Mouse (Mus musculus) CD4-positive, CD25-positive, alpha-beta regulatory T cell, adult 2 months (primary cell): ENCODE results near the gene Ccnyl1.
A peak's percentile ranks its signal among the peaks of the same experiment; 100 is the strongest.

Experiments used
- DNase-seq: peaks from one replicate; pipeline ENCODE4 v3.0.0-alpha.2; 2012; ENCODE audit warnings: low read depth, low spot score

The Ccnyl1 gene

DNA sequence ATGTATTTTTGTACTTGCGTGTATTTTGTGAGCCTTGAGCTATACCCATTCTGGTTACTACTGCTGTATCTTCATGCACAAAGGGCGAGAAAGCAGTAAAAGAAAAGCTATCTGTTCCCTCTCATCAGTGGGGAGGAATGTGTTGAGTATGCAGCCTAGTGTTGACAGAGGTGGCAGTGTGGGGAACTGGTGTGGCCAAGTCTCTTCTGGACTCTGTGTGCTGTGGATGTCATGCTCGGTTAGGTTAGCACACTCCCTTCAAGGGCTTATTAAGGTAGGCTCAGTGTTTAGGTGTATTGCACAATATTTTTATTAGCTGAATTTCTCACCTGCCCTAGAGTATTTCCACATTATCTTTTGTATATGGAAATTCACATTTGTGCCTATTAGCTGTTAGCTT lies 11.5 kb downstream of the Ccnyl1 start:
- no peak for DNase-seq

DNA sequence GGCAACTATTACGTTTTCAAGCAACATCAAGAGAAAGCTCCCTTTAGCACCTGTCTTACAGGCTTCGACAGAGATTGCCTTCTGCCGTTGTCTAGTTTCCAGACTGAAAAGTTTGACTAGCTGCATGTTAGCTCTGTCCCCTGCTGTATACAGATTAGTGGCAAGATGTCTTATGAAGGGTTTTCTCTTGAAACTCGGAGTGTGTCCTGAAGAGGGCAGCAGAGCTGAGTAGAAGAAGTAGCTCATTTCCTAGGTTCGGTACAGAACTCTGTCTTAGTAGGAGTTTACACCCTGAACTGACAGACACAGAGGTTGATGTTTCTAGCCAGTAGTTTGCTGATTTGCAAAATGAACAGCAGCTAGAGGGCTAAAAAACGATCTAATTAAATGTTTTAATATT lies 15.0 kb downstream of the Ccnyl1 start:
- peak; percentile 82 for DNase-seq

DNA sequence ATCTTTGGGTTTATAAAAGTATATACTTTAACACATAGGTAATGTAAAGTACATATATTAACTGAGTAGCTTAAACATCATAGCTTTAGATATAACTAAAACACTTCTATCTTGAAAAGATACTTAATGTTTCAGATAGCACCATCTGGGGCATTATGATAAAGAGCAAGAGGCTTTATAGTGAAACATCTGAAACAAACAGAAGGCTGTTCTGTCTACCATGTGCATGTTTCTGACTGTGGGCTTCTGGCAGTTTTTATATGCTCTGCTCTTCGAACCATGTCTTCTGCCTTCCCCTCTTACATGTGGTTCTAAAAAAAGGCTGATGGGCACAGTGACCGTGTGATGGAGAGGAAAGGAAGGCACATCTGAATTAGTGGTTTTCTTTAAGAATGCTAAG lies 16.4 kb downstream of the Ccnyl1 start:
- no peak for DNase-seq

DNA sequence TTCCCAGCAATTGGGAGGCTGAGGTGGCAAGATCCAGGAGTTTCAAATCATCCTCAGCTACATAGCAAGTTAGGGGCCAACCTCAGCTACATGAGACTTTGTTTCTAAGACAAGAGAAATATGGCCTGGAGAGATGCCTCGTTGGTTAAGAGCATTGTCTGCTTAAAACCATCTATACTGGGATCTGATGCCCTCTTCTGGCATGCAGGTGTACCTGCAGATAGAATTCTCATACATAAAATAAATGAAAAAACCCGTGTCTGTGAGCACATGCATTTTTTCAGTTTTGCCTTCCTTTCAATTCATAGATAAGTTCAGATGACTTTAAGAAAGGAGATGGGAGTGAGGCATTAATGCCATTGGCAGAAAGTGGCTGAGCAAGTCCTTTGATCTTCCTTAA lies 19.6 kb downstream of the Ccnyl1 start:
- peak; percentile 61 for DNase-seq

DNA sequence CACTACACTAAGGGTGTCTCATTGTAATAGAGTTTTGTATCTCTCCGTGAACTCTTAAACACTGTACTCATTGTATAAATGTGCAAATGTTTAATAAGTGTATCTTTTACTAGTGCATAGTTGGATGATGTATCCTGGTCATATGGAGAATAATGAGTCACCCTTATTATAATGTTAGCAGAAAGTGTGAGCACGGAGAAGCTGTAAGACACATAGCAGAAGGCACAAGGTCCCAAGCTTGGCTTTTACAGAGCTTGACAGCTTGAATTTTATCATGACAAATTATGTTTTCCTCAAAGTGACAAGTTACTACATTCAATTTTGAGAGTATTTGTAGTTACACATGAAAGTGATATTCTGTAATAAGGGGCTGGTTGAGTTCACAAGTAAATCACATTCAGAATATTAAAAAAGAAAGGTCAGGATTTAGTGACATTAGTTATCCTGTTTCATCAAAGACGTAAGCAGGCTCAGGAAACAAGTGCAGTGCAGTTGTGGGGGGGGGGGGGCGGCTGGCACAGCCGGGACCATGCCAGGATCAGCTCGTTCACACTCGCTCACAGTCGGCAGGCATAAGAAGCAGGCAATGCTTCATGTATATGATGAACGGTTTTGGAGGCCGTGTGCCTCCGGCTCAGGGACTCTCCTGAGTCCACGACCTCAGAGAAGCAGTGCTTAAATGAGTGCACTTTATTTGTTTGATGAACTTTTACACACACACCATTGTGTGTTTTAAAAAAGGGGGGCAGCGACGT lies 21.9 kb downstream of the Ccnyl1 start:
- no peak for DNase-seq

DNA sequence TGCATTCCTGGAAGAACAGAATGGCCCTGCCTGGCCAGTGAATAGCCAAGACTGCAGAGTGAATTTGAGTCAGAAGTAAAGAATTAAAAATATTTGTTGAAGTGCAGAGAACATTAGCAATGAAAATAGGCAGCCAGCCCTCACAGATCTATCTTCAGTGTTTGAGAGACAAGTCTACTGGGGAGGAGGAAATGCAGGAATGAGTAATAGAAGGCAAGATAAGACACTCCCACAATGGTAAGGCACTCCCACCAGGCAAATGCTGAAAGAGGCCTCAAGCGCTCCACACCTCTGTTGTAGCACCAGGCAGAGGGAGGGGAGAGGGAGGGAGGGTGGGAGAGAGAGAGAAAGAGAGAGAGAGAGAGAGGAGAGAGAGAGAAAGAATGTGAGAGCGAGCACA lies 25.2 kb downstream of the Ccnyl1 start:
- DNase-seq, result no peak

DNA sequence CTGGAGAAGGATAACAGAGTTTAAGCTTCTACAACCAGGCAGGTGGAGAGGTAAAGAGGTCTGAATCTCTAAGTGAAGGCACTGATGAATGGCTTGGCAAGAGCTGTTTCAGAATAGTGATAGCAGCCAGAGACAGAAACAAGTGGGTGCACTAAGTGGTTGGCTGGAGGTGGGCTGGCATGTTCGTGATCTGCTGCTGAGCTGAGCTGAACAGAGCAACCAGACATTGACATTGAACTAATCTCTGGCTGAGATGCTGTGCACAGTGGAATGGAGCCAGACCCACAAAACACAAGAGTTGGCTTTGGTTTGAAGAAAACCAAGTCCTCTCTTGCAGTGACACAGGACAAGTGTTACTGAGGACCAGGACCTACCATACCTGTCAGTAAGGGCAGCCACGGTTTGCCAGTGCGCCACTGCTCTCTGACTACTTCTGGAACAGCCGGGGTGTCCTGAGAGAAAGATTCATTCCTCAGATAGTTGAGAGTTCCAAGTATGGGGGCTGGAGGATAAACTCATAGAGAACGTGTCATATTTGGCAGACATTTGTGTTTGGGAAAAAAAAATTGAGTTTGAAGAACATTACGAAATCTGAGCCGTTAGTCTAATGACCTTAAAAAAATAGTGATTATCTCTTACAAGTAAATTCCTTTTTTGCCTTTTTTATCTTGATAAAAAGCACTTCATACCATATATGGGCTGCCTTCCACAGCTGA lies 26.5 kb downstream of the Ccnyl1 start:
- DNase-seq, result no peak

DNA sequence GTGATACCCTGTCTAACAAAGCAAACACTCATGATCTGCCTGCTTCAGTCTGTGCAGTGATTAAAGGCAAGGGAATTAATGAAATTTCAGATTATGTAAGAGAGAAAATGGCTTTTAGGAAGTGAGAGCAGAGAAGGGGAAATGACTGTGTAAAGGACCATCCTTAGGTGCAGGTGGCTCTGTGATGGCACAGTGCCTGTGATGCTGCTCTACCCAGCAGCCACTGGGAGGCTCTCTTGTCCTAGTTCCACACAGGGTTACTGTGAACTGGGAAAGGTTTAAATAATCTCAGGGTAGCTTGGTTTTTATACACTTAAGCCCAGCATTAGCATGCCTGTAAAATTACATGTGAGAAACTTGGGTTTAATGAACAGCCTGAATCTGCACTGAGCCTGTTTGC lies 27.2 kb downstream of the Ccnyl1 start:
- DNase-seq, result peak; percentile 44

DNA sequence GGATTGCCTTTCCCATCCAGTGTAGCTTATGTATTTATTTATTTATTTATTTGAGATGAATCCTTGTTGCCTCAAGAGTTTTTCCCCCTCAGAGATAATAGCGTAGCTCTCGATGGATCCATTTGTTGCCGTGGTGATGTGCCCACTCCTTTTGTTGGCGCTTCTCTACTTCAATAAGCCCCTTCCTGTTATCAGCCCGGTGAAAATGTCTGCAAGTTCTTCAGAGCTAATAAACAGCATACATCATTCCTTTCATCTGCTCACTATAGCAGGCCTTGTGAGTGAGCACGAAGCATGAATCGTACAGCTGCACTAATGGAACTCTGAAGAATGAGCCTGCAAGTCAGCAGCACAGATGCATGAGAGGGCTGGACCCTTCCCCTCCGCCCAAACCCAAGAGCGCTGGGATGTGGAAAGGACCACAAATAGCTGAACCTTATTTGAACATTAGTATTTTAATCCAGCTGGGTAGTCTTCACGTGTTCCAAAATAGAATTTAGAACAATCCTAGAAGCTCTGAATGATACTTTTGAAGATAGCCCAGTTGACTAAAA lies 30.9 kb downstream of the Ccnyl1 start:
- no peak for DNase-seq

DNA sequence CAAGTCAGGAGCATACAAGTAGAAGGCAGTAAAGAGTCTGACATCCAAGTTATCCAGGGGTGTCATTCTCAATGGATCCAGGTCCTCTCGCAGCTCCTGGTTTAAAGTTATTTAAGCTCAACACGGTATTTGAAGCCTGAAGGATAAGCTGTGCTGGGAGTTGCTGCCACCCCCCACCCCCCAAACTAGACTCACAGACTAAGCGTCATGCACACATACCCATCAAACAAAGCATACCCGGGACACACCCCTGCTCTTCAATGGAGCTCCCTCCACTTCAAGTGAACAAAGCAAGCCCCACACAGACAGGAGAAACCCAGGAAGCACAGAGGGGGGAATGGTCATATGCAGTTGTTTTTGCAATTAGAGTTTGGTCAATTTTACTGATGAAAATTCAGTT lies 39.8 kb downstream of the Ccnyl1 start:
- no peak for DNase-seq

DNA sequence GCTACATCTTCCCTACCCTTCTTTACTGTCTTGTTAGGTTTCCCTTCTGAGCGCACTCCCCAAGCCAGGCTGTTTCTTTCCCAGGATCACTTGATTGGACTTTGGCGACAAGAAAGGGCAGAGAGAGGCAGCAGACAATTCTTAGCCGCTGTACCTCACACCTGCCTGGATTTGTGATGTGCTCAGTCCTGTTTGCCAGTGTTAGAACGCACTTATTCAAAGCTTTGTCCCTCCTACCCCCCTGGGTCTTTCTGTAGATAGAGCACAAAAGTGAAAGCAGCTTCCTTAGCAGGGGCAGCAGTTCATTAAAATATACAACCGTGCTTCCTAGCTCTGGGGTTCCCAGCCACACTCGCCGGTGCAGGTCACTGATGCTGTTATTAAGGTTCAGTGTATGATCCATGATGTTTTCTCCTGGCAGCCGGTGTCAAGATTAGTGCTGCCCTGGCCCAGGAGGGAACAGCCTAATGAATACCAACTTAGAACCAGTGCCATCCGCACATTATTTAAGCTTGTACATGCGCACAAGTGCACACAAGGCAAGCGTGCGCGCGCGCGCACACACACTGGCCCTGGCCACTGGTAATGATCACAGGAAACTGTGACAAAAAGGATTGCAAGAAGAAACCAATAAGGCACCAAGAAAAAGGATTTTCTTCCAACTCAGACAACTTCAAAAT lies 41.2 kb downstream of the Ccnyl1 start:
- no peak for DNase-seq

DNA sequence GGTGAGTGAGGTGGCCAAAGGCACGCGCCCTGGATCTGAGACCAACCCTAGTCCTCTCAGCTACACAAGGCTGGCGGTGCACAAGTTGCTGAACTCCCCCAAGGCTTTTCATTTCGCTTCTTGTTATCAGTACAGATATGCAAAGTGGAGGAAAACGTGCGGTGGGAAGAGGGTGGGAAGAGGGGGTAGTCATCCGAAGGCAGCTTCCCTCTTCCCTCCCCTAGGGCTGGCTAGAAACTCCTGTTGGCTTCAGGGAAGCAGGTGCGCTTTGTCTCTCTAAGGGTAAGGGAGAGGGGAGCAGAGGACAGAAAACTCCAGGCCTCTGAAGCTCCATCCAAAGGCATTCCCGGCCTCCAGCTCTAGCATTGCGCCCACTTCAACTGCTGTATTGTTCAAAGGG lies 41.9 kb downstream of the Ccnyl1 start:
- no peak for DNase-seq

DNA sequence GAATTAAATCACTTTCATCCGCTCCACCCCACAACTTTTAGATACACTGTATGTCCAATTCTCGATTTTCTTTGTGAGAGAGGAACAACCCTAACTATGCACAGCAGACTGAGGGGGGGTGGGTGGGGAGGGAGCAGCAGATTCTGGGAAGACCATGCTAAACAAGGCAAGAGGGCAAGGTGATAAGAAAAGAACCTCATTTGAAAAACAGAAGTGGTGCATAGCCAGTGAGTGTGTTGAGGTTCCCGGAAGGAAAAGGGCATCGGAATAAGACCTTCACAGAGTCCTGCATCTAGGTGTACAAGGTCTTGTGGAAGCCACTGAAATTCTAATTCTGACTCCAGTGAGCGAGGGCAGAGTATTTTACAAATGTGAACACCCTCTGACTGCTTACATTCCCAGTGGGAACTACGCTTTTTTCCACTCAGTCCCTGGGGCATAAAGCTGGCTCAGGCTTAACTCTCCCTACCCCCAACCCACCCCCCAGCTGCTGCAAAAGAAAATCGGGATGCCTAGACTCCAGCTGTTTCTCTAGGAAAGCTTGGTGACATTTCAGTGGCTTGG lies 42.5 kb downstream of the Ccnyl1 start:
- DNase-seq, result no peak

DNA sequence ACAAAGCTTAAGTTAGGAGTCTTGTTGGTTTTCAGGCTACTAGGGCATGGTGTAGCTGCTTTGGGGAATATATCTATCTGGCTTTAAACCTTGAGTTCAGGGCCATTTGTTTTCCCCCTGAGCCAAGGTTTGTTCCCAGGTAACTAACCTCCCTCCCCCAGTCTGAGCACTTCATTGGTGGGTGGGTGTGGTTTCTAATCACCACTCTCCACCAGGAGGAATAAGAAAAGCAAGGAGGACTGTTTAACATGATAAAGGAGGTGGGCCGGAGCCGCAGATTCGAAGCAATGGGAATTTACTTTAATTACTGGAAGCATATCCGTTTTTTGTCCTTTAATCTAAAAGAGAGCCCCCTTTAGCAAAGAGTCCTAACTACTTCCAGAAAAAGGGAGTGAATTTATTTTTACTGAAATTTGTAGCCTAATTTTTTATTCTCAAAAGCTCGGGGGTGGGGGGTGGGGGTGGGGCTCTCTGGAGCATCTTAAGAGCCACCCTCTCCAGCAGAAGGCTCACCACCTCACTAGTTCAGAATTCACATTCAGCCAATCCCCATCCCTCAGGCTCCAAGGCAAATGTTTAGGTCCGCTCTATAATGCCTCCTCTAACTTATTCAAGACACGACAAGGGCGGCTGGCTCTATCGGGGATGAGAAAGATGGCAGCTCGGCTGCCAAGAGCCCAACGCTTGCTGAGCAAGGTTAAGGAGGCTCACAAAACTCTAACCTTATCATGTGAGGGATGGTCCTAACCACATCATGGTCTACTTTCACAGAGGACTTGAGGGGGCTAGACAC lies 43.4 kb downstream of the Ccnyl1 start:
- no peak for DNase-seq

DNA sequence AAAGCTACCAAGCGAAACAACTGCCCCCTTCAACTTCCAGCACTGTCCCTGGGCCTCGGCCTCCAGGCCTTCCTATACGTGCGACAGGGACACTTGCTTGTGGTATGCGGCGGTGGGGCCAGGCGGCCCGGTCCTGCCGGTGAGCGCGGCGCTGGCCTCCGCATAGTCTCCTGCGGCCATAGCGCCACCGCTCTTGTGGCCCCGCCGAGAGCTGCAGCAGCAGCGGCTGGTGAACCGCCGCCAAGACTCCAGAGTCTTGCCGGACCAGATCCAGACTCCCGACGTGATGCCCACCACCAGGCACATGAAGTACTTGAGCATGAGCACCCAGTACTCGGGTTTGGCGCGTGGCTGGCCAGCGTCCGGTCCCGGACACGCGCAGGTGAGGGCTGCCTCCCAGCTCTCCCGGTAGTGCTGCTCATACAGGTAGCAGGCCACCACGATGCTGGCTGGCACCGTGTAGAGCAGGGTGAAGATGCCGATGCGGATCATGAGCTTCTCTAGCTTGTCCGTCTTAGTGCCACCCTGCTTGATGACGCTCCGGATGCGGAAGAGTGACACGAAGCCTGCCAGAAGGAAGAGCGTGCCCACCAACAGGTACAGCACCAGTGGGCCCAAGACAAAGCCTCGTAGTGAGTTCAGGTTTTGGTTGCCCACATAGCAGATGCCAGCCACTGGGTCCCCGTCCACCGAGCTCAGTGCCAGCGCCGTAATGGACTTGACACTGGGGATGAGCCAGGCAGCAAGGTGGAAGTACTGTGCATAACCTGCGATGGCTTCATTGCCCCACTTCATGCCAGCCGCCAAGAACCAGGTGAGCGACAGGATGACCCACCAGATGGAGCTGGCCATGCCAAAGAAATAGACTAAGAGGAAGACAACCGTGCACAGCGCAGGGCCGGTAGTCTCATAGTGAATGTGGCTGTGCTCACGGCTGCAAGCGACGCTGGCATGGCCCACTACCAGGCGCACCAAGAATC lies 44.8 kb downstream of the Ccnyl1 start:
- DNase-seq, result peak; percentile 14

DNA sequence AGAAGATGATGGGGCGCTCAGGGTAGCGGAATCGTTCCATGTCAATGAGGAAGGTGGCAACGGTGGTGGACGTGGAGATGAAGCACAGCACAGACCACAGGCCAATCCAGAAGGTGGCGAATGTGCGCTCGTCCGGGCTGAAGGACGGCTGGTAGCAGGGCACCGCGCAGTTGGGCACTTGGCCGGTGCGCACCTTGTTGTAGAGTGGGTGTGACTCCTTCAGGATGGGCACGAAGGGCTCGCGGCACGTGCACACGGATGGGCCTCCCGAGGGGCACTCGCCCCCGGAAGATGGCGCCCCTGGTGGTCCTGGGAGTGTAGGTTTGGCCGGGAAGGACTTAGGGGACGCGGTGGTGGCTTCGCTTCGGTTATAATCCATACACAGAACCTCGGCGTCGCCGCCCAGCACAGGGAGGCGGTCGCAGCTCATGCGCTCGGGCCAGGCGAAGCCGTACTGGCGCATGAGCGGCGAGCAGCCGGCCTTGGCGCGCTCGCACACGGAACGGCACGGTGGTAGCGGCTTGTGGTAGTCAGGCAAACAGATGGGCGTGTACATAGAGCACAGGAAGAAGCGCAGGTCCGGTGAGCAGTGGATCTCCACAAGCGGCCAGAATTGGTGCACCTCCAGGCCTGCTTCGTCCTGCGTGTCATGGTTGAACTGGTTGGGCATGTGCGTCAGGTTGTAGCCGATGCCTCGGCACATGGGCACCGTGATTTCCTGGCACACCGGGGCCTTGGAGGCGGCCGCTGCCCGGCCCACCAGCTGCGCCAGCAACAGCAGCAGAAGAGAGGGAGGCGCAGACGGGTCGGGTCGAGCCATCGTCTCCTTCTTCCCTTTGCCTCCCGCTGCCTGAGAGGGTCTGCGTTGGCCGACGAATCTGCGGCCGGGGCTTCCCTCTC lies 45.8 kb downstream of the Ccnyl1 start:
- DNase-seq, result peak; percentile 58

DNA sequence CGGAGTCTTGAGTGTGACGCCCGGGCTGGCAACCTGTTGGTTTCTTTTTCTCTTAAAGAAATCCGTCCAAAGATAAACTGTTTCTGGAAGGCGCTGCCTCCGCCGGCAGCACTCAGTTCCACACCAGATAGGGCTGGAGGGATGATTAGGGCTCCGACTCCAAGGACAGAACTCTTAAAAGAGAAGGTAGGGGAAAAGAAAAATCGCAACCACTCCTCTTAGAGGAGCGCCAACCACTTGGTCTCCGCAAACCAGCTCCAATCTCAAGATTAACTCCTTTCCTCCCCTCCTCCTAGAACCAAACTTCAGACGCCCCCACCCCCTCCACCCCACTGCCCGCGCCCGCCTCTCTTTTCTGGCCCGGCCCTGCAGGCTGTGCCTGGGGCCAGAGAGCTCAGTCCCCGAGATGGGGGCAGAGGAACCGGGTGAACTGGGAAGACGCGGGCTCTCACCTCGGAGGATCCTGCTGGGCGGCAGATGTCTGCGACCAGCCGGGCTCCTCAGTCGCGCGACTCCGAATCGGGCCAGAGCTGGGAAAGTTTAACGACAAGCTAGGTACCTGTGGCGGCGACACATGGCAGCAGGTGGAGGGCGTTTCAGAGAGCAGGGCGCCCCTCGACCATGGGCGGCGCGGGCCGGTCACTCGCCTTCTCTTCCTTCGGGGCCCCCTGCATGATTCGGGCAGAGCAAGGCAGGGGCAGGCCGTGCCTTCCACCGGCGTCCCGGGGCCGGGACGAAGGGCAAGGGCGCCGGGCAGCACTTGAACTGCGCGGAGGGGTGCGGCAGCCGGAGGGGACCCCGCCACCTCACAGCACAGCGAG lies 46.6 kb downstream of the Ccnyl1 start:
- peak; percentile 49 for DNase-seq

DNA sequence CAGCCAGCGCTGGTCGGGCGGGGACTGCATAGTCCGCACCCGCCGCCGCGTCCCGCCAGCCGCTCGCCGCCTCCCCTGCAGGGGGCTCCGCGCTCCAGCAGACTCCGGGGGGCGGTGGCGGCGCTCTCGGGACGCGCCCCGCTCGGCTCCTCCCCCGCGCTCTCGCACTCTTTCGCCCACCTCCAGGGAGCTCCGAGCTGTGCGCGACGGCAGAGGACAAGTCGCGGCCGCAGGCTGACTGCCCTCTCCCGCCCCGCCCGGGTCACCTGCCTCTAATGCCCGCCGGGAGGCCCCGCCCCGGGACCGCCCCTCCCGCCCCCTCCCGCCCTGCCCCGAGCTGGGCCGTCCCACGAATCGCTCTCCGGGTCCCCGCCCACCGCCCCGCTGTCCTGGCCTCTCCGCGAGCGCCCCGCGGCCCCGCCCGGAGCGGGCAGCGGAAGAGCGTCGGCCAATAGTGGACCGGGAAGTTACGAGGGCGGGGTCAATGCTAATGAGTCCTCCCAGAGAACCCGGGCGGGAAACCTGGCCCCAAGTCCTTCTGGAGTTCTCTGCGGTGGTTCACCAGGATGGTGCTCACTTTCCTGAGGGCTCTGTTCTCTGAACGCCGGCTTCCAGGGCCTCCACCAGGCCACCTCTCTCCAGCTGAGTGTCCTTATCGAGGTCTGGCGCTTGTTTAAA lies 47.4 kb downstream of the Ccnyl1 start, which contains the start of gene Fzd5:
Gene Fzd5, minus strand, starts transcription at position 250 of the 678 bp plus-strand sequence.
- peak; percentile 91 for DNase-seq
